Mouse (Mus musculus) lung, adult 2 months (tissue): ENCODE measurements around the gene Txlng. TPM values are rescaled to one million over a fixed set of nuclear protein-coding genes. Genes with fewer than 3 reads are reported as not detected.

ENCODE experiments used
- DNase-seq: peaks from one replicate; pipeline ENCODE4 v3.0.0; 2022
- H3K4me1 ChIP-seq: fragments of 200-500 bp; 2 replicates; pipeline ENCODE4 v1.6.1; 2011; ENCODE audit warnings: low read length; ENCODE audit not compliant: control insufficient read depth, insufficient read depth
- H3K4me3 ChIP-seq: fragments of 200-500 bp; replicated peaks from 2 replicates; pipeline ENCODE3; 2011; ENCODE audit warnings: low read depth, mild to moderate bottlenecking, control low read depth, low read length; ENCODE audit errors: extremely low read depth
- CTCF ChIP-seq: fragments of 200-500 bp; IDR thresholded peaks from 2 replicates; pipeline ENCODE4 v1.5.1; 2011; ENCODE audit warnings: mild to moderate bottlenecking, low read length, control low read depth; ENCODE audit not compliant: insufficient read depth
- POLR2A ChIP-seq: fragments of 200-500 bp; IDR thresholded peaks from 2 replicates; pipeline ENCODE4 v1.6.1; 2011; ENCODE audit warnings: low read depth, mild to moderate bottlenecking, control low read depth, low read length, borderline replicate concordance; ENCODE audit errors: extremely low read depth
- WGBS: fragments of 180-500 bp; shearing (Covaris S2); methylation state at CpG from one replicate; pipeline ENCODE4 v1.1.7; 2018; 5-methylcytosine and 5-hydroxymethylcytosine counted together
- polyA plus RNA-seq: library from polyadenylated mRNA; depleted of rRNA; stranded (reverse); fragments of >200 nt; gene quantifications from 2 replicates; pipeline ENCODE4 v1.2.3, GENCODE M21; 2012; rRNA removed

The Txlng gene
- polyA plus RNA-seq, result 2.7 and 4.9 TPM in 2 replicates

DNA sequence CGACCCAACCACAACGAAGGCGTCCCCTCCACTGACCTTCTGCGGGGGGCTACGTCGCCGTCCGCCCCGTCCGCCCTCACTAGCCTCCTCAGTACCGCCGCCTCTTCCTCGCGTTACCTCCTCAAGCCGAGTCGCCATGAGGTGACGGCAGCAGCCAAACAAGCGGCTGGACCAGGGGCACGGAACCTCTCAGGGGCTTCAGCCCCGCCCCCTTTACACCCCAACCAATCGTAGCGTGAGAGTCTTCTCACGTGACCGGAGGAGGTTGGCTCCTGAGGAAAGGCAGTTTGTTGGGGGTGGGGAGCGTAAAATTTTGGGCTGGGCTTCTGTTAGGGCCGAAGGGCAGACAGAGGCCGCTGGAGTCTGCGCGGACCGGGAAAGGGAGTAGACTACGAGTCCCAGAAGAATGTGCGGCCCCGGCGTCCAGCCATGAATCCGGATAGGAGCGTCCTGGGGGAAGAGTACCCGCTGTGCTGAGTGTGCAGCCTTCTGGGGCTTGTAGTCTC, at the start of gene Txlng:
Gene Txlng (minus strand): TSS at position 252 of the 506 bp plus-strand sequence.
- Histone ChIP-seq H3K4me3 (peak within 1 kb of the TSS; percentile 78), H3K4me1 (0 out of 2 replicates have a peak, but pooled peaks cover 2% of the 10 kb centered on the region)
- TF ChIP-seq CTCF (no peak), POLR2A (peak; percentile 87; the same call in 1 of the 2 replicates)
- DNase-seq, result peak; percentile 85
- 25% methylated on average over 37 of the region's 37 CpGs for WGBS

DNA sequence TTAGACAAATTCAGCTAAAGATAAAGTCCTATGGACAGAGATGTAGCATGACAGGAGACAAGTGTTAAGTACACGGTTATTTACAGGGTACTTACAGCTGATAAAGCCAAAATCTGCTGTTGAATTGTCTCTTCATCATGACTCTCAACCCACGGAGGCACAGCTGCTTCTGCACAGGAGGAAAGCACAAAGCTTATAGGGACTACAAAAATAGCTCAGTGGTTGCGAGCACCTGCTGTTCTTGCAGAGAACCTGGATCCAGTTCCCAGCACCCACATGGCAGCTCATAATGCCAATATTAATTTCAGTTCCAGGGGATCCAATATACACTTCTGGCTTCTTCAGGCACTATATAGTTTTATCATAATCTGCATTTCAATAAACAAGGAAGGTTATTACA, 49.0 kb upstream of the Txlng start:
- WGBS, result 79% methylated on average over 3 of the region's 3 CpGs
- no peaks in the 10 kb centered on the region for H3K4me1 ChIP-seq
- no peak for TF ChIP-seq CTCF
- no peak for TF ChIP-seq POLR2A
- no peak overlapping the region for H3K4me3 ChIP-seq
- DNase-seq, result no peak

DNA sequence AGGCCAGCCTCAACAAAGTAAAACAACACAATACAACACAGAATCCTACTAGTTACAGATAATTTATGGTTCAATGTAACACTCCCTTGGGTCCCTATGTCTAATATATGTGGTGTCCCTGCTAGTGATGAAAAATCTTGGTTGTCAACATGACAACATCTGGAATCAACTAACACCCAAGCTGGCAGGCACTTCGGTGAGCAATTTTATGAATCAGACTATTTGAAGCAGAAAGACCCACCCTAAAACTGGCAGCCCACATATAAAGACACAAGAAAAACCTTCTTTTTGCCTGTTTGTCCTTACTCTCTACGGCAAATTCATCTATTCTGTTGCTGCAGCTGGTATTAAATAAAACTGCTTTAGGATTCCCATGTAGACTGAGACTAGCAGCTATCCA, 44.5 kb upstream of the Txlng start:
- 82% methylated on average over 2 of the region's 2 CpGs for whole genome bisulfite sequencing
- TF ChIP-seq POLR2A (no peak), CTCF (no peak)
- H3K4me3 ChIP-seq, result no peak overlapping the region
- DNase-seq, result no peak
- H3K4me1 ChIP-seq, result no peaks in the 10 kb centered on the region

DNA sequence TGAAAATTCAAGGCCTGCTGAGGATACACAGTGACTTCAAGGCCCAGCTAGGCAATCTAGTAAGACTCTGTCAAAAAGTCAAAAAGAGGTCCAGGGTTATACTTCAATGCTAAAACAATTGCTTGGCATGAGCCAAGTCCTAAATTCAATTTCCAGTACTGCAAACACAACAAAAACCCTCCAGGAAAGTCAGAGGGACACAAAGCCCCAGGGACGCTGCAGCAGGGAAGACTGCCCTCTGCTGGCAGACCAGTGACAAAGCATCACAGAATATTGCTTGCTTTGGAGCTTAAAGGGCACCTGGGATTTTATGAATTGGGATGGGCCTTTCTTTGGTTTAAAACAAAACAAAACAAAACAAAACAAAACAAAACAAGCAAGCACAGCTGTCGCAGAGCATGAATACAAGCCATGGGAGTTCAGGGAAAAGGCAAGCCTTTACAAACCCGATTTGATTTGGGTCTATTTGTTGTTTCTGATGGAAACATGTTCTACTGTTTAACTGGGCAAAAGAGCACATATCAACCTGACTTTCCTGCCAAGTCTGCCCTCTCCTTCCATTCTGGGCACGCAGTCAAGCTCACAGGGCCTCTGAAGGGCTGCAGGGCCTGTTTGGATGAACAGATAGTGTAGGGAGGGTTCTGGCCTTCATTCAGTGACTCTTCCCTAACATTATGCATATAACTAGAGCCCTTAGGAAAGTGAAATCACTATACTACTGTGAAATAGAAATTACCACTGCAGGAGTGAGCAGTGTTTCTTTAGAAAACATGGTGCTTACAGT, 42.7 kb upstream of the Txlng start:
- Histone ChIP-seq H3K4me1 (no peaks in the 10 kb centered on the region), H3K4me3 (no peak overlapping the region)
- WGBS, result 34% methylated on average over 4 of the region's 4 CpGs
- TF ChIP-seq CTCF (peak; percentile 76), POLR2A (no peak)
- DNase-seq, result no peak

DNA sequence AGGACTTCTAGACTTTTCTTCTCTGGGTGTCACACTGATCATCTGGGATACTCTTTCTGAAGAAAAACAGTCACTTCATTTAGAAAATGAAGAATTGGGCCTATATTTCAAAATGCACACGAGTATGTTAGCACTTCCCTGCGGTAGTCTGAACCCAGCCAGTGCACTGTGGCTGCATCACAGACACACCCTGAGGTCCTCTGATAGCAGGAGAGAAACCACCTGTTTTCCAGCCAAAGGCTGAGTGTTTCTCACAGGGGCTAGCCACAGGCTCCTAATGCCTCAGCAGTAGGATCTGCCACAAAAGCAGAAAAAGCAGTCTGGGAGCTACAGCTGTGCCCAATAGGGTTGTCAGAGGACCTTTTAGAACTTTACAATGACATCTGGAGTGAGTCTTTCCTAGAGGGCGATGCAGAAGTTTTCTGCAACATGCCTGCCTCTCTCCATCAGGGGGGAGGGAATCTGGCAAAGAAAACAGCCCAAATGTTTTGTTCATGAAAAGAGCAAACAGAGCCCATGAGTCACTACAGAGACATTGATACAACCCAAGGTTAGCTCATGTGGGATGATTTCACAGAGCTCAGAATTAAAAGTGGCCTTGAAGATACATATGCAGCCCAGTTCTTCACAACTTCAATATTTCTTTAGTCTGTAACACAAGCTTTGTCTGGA, 39.2 kb upstream of the Txlng start:
- TF ChIP-seq POLR2A (no peak), CTCF (no peak)
- WGBS, result 62% methylated on average over 3 of the region's 3 CpGs
- Histone ChIP-seq H3K4me1 (no peaks in the 10 kb centered on the region), H3K4me3 (no peak overlapping the region)
- DNase-seq, result no peak

DNA sequence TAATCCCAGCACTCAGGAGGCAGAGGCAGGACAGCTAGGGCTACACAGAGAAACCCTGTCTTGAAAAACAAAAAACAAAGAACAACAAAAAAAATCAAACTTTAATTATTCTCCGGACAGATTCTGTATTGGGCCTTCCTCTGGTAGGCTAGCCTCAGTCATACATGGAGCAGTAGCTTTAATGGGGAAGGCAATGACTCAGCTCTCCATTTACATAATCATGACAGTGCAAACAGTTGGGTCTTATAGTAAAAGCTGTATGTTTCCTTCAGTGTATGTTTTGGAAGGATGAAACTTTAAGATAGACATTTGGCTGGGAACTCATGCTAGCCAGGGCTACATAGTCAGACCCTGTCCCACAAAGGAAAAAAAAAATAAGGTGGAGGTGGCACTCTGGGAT, 19.4 kb upstream of the Txlng start:
- Histone ChIP-seq H3K4me3 (no peak overlapping the region), H3K4me1 (no peaks in the 10 kb centered on the region)
- 85% methylated on average over 1 of the region's 1 CpGs for WGBS
- DNase-seq, result no peak
- TF ChIP-seq POLR2A, result no peak
- no peak for TF ChIP-seq CTCF

DNA sequence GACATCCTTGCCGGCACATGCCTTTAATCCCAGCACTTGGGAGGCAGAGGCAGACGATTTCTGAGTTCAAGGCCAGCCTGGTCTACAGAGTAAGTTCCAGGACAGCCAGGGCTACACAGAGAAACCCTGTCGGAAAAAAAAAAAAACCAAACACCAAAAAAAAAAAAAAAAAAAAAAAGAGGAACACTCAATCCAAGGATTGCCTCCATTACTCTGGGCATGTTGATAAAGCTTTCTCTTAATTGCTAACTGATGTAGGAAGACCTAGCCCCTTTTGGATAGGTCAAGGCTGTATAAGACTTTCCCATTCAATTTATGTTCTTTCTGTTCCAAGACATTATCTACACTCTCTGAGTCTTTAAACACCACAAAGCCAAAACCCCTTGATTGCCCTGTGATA, 16.3 kb upstream of the Txlng start:
- Histone ChIP-seq H3K4me3 (no peak overlapping the region), H3K4me1 (no peaks in the 10 kb centered on the region)
- no peak for TF ChIP-seq POLR2A
- TF ChIP-seq CTCF, result no peak
- DNase-seq, result no peak
- 89% methylated on average over 3 of the region's 3 CpGs for WGBS

DNA sequence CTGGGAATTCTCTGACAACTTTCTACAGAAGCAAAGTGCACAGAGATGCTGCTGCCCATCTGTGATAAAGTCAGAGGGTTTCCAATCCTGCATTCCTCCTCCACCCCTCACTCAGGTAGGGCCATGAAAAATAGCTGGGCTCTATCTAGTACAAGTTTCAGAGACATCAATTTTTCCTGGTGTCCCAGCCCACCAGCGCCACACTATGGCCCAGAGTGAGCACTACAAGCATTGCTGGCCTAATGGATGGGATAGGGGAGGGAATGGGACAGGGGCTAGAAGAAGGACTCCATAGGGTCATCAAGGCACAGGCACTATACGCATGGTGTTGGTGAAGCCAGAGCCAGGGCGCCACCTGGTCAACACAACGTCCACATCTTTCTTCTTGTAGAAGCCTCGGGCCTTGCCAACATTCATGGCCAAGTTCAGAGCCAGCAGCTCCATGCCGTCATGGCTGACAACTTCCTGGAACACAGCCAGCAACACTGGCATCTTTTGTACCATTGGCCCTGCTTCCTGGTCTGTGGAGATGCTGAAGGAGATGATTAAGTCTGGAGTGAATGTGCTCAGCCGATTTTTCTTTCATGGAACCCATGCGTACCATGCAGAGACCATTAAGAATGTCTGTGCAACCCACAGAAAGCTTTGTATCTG, 15.3 kb upstream of the Txlng start:
- DNase-seq, result no peak
- TF ChIP-seq CTCF, result peak; percentile 18; the same call in 1 of the 2 replicates
- no peak for TF ChIP-seq POLR2A
- H3K4me3 ChIP-seq, result no peak overlapping the region
- no peaks in the 10 kb centered on the region for H3K4me1 ChIP-seq
- 69% methylated on average over 8 of the region's 8 CpGs for WGBS

DNA sequence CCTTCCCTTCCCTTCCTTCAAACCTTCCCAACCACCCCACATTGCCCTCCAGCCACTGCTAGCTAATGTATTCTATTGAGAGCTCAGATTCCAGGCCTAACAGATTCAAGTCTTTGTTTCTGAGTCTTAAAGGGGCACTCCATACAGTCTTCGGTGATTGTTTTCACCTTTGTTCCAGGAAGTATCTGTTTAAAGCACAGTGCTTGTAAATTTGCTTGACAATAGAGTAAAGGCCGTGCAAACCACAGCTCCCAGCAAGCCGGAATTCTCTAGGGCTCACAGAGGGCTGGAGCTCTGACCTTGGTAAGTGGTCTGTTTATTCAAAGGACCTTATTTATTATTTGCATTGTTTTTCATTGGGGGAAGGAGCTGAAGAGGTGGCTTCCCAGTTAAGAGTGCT, 2.8 kb upstream of the Txlng start:
- no peak for TF ChIP-seq CTCF
- TF ChIP-seq POLR2A, result no peak
- no peak for DNase-seq
- 54% methylated on average over 3 of the region's 3 CpGs for WGBS
- H3K4me1 ChIP-seq, result 0 out of 2 replicates have a peak, but pooled peaks cover 2% of the 10 kb centered on the region
- H3K4me3 ChIP-seq, result no peak overlapping the region

DNA sequence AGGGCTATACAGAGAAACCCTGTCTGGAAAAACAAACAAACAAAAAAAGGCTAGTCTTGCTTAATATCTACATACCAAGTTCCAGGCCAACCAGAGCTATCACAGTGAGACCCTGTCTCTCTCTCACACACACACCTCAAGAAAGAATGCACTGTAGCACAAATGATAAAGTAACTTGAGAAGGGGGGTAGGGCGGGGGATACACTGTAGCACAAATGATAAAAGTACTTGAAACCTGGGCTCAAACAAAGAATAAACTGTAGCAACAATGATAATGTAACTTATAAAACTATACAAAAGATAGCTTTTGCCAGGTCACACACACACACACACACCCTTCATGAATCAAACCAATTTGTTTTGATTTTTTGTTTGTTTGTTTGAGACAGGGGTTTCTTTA, 2.3 kb upstream of the Txlng start:
- no peak for TF ChIP-seq CTCF
- TF ChIP-seq POLR2A, result no peak
- Histone ChIP-seq H3K4me3 (no peak overlapping the region), H3K4me1 (0 out of 2 replicates have a peak, but pooled peaks cover 2% of the 10 kb centered on the region)
- WGBS, result 49% methylated on average over 1 of the region's 1 CpGs
- no peak for DNase-seq
